Mouse (Mus musculus) liver, embryonic 12.5 days (tissue): ENCODE measurements around the gene Lmo7. TPM values are rescaled to one million over a fixed set of nuclear protein-coding genes. Genes with fewer than 3 reads are reported as not detected.

Source experiments
- ATAC-seq: fragments of 200-750 bp; cut with Nextera tagmentation; 2 replicates; pipeline ENCODE4 v1.8.0; 2017; ENCODE audit warnings: moderate number of reproducible peaks, mild to moderate bottlenecking, moderate library complexity
- H3K27ac ChIP-seq: fragments of 300-500 bp; sonication (generic); 2 replicates; pipeline ENCODE4 v1.5.1; 2016; ENCODE audit warnings: mild to moderate bottlenecking
- H3K27me3 ChIP-seq: fragments of 300-500 bp; sonication (generic); replicated peaks from 2 replicates; pipeline ENCODE4 v1.6.1; 2016; ENCODE audit warnings: mild to moderate bottlenecking, moderate library complexity
- H3K36me3 ChIP-seq: fragments of 300-500 bp; sonication (generic); 2 replicates; pipeline ENCODE4 v1.6.1; 2016; ENCODE audit warnings: mild to moderate bottlenecking, moderate library complexity
- H3K4me1 ChIP-seq: fragments of 300-500 bp; sonication (generic); 2 replicates; pipeline ENCODE4 v1.6.1; 2016
- H3K4me2 ChIP-seq: fragments of 300-500 bp; sonication (generic); 2 replicates; pipeline ENCODE4 v1.6.1; 2016; ENCODE audit warnings: mild to moderate bottlenecking, moderate library complexity
- H3K4me3 ChIP-seq: fragments of 300-500 bp; sonication (generic); 2 replicates; pipeline ENCODE4 v1.5.1; 2016; ENCODE audit warnings: mild to moderate bottlenecking, moderate library complexity
- H3K9ac ChIP-seq: fragments of 300-500 bp; sonication (generic); 2 replicates; pipeline ENCODE4 v1.6.1; 2016; ENCODE audit warnings: mild to moderate bottlenecking, moderate library complexity
- H3K9me3 ChIP-seq: fragments of 300-500 bp; sonication (generic); replicated peaks from 2 replicates; pipeline ENCODE4 v1.6.1; 2016; ENCODE audit warnings: mild to moderate bottlenecking, moderate library complexity
- WGBS: fragments of 180-500 bp; shearing (Covaris S2); methylation state at CpG from one replicate; pipeline ENCODE4 v1.1.7; 2016; ENCODE audit not compliant: insufficient replicate concordance; 5-methylcytosine and 5-hydroxymethylcytosine counted together
- polyA plus RNA-seq: library from polyadenylated mRNA; unstranded; fragments of >200 nt; fragmentation: Nextera tagmentation; extraction: Ambion mirVana; gene quantifications from 2 replicates; pipeline ENCODE4 v1.2.1, GENCODE M21; 2016

The Lmo7 gene
- polyA plus RNA-seq, 1 experiment from 2014 or later: 3.3 TPM

GRCm38 (mm10) chr14:101781943-101782510, 52.3 kb downstream of the Lmo7 start:
- H3K4me3 ChIP-seq: no peak overlapping the region
- no peaks in the 10 kb centered on the region for H3K9me3 ChIP-seq
- H3K27ac ChIP-seq: no peak overlapping the region
- no peak overlapping the region for H3K4me2 ChIP-seq
- no peaks in the 10 kb centered on the region for H3K27me3 ChIP-seq
- ATAC-seq: no peak
- WGBS: 20% methylated on average over 3 of the region's 3 CpGs
- H3K9ac ChIP-seq: no peak overlapping the region
- no peaks in the 10 kb centered on the region for H3K4me1 ChIP-seq
- H3K36me3 ChIP-seq: no peaks in the 10 kb centered on the region

DNA sequence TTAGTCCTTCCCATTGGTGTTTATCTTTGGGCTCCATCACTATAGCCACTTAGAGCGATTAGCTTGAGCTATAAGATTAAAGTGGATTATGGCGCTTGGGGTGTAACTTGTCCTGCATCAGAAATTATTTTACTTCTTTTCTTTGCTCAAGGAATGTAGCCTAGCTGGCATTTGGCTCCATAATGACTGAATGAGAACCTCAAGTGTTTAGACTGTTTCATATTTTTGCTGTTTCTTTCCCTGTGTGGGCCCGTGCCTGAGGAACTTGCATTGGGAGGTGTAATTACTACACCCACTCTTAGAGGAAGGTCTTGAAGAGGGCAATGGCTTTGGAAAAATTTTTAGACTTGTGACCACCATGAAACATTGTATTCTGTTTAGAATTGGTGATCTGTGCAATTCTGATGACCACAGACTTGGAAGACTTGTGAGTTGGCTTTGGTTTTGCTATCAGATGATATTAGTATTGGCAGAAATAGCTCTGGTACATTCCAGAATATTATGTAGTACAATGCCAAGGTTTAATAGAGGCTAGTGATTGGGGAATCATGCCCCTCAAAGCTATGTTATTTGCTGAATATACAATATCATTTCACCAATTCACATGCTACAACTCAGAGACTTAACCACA, 54.7 kb downstream of the Lmo7 start:
- Histone ChIP-seq H3K4me1 (no peaks in the 10 kb centered on the region), H3K27ac (no peak overlapping the region), H3K36me3 (no peaks in the 10 kb centered on the region), H3K4me3 (no peak overlapping the region), H3K9ac (no peak overlapping the region), H3K9me3 (no peaks in the 10 kb centered on the region), H3K4me2 (no peak overlapping the region), H3K27me3 (no peaks in the 10 kb centered on the region)
- WGBS: 77% methylated on average over 3 of the region's 3 CpGs
- no peak for ATAC-seq

DNA sequence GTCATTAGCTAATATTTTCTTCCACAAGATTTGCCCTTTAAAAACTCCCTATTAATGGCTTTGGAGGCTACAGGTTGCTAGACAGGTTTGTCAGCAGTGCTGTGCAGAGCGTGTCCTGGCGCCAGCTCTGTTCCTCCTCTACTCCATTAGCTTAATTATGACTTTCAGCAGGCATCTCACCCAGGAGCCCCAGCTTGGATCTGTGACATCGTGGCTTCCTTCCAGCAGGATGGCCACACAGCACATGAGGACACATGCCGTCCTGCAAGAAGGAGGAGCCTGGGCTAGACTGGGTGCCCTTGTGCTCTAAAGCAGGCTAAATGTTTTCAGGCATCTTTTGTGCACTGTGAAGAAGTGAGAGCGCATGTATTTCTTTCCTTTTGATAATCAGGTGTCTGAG, 58.1 kb downstream of the Lmo7 start:
- Histone ChIP-seq H3K27me3 (no peaks in the 10 kb centered on the region), H3K27ac (no peak overlapping the region), H3K4me3 (no peak overlapping the region), H3K9ac (no peak overlapping the region), H3K9me3 (no peaks in the 10 kb centered on the region), H3K4me1 (no peaks in the 10 kb centered on the region), H3K36me3 (no peaks in the 10 kb centered on the region), H3K4me2 (no peak overlapping the region)
- ATAC-seq: no peak
- 59% methylated on average over 5 of the region's 5 CpGs for WGBS

DNA sequence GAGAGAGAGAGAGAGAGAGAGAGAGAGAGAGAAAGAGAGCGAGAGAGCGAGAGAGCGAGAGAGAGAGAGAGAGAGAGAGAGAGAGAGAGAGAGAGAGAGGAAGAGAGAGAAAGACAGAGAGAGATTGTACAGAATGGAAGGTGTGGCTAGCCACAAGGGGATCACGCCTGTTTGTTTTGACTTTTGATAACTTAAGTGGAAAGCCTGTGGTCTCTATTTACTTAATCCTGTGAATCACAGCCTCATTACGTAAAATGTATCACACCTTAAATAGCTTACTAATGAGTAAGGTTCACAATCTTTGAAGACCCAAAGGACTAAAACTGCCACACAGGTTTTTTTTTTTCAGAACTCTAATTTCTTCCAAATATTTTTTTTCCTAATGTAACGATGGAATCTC, 58.7 kb downstream of the Lmo7 start:
- H3K27me3 ChIP-seq: no peaks in the 10 kb centered on the region
- no peaks in the 10 kb centered on the region for H3K36me3 ChIP-seq
- WGBS: 69% methylated on average over 4 of the region's 6 CpGs
- no peak overlapping the region for H3K9ac ChIP-seq
- no peaks in the 10 kb centered on the region for H3K4me1 ChIP-seq
- H3K4me2 ChIP-seq: no peak overlapping the region
- H3K27ac ChIP-seq: no peak overlapping the region
- ATAC-seq: no peak
- no peaks in the 10 kb centered on the region for H3K9me3 ChIP-seq
- H3K4me3 ChIP-seq: no peak overlapping the region

GRCm38 (mm10) chr14:101794553-101795177, 64.9 kb downstream of the Lmo7 start:
- H3K27ac ChIP-seq: no peak overlapping the region
- no peak overlapping the region for H3K4me3 ChIP-seq
- H3K9me3 ChIP-seq: no peaks in the 10 kb centered on the region
- WGBS: 84% methylated on average over 10 of the region's 10 CpGs
- no peaks in the 10 kb centered on the region for H3K36me3 ChIP-seq
- ATAC-seq: no peak
- no peak overlapping the region for H3K4me2 ChIP-seq
- no peak overlapping the region for H3K9ac ChIP-seq
- no peaks in the 10 kb centered on the region for H3K4me1 ChIP-seq
- no peaks in the 10 kb centered on the region for H3K27me3 ChIP-seq

- Histone ChIP-seq H3K4me1 (no peaks in the 10 kb centered on the region), H3K4me3 (no peak overlapping the region), H3K27me3 (no peaks in the 10 kb centered on the region), H3K27ac (no peak overlapping the region), H3K36me3 (no peaks in the 10 kb centered on the region), H3K9ac (no peak overlapping the region), H3K9me3 (no peaks in the 10 kb centered on the region), H3K4me2 (no peak overlapping the region)
- ATAC-seq: no peak
- WGBS: 61% methylated on average over 5 of the region's 5 CpGs
These were observed 68.3 kb downstream of the Lmo7 start for GRCm38 (mm10) chr14:101797930-101798500.

DNA sequence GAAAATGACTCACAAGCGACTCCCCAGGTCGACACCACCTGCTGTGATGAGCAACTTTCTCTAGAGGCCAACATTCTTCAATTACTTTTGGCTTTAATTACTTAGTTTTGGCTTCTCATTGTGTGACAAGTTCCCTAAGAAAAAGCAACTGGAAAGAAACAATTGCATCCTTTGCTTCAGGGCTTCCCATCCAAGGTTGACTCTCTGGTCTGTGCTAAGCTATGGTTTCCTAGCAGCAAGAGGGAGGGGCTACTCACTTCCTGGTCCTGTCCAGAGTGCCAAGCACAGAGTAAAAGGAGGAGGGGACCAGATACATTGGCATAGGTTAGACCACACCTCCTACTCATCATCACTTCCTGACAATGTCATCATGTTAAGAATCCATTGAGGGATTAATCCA, 69.0 kb downstream of the Lmo7 start:
- Histone ChIP-seq H3K4me2 (no peak overlapping the region), H3K4me3 (no peak overlapping the region), H3K27me3 (no peaks in the 10 kb centered on the region), H3K9ac (no peak overlapping the region), H3K9me3 (no peaks in the 10 kb centered on the region), H3K27ac (no peak overlapping the region), H3K36me3 (no peaks in the 10 kb centered on the region), H3K4me1 (no peaks in the 10 kb centered on the region)
- 72% methylated on average over 2 of the region's 2 CpGs for WGBS
- no peak for ATAC-seq

DNA sequence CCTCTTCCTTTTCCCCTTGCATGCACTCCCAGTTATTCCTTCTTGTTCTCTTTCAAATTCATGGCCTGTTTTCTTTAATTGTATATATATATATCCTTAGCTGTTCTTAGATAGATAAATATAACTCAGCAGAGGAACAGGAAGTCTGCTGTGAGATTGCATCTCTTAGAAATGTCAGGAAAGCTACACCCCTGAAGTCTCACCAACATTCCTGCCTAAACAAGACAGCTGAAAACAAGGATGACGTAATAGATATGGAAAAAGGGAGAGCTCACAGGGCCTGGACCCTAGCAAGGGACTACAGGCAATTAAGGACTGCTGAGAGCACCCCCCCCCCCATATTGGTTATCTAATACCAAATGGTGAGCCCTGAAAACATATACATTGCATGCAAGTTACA, 71.9 kb downstream of the Lmo7 start:
- H3K27me3 ChIP-seq: no peaks in the 10 kb centered on the region
- H3K4me3 ChIP-seq: no peak overlapping the region
- H3K9ac ChIP-seq: no peak overlapping the region
- no peaks in the 10 kb centered on the region for H3K9me3 ChIP-seq
- H3K36me3 ChIP-seq: no peaks in the 10 kb centered on the region
- H3K4me1 ChIP-seq: no peaks in the 10 kb centered on the region
- WGBS: 48% methylated on average over 1 of the region's 1 CpGs
- no peak for ATAC-seq
- H3K4me2 ChIP-seq: no peak overlapping the region
- H3K27ac ChIP-seq: no peak overlapping the region

GRCm38 (mm10) chr14:101804119-101804518, 74.4 kb downstream of the Lmo7 start:
- WGBS: 41% methylated on average over 4 of the region's 4 CpGs
- H3K27ac ChIP-seq: no peak overlapping the region
- no peaks in the 10 kb centered on the region for H3K36me3 ChIP-seq
- no peak overlapping the region for H3K4me3 ChIP-seq
- no peak overlapping the region for H3K9ac ChIP-seq
- H3K4me2 ChIP-seq: no peak overlapping the region
- no peaks in the 10 kb centered on the region for H3K27me3 ChIP-seq
- ATAC-seq: no peak
- H3K4me1 ChIP-seq: no peaks in the 10 kb centered on the region
- no peaks in the 10 kb centered on the region for H3K9me3 ChIP-seq

DNA sequence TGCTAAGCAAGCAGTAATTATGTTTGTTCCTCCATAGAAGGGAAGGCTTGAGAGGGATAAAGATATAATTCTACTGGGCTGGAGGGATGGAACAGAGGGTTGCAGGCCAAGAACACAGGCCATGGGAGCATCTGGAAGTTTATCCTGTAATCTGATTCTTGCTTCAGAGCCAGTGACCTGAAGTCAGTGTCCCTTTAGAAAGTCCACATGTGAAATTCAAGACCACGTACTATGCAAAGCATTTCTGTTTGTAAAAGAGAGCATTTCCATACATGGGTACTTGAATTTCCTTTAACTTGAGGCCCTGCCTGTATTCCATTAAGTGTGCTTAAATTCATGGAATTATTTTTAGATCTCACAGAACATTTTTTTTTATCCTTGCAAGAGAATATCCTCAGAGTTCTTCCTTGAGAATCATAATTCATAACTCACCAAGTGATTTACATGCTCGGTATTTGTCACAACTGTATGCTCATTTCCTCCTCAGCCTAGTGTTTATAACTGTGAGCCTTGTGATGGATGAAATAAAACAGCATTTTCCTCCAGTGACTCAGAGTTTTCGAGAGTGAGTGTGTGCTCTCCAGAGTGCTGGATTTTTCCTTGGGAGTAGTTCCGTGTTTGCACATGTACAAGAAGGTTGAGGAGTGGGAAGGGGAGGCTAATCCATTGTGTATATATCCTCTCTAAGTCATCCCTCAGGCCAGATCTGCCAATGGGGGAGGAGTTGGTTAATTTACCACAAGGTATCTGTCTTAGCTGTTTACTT, 75.0 kb downstream of the Lmo7 start:
- 62% methylated on average over 4 of the region's 4 CpGs for WGBS
- no peak for ATAC-seq
- H3K36me3 ChIP-seq: no peaks in the 10 kb centered on the region
- H3K27me3 ChIP-seq: no peaks in the 10 kb centered on the region
- H3K27ac ChIP-seq: no peak overlapping the region
- H3K4me1 ChIP-seq: no peaks in the 10 kb centered on the region
- no peak overlapping the region for H3K9ac ChIP-seq
- H3K4me3 ChIP-seq: no peak overlapping the region
- no peaks in the 10 kb centered on the region for H3K9me3 ChIP-seq
- H3K4me2 ChIP-seq: no peak overlapping the region

- no peak for ATAC-seq
- Histone ChIP-seq H3K9ac (no peak overlapping the region), H3K36me3 (no peaks in the 10 kb centered on the region), H3K4me1 (no peaks in the 10 kb centered on the region), H3K27ac (no peak overlapping the region), H3K4me3 (no peak overlapping the region), H3K4me2 (no peak overlapping the region), H3K27me3 (no peaks in the 10 kb centered on the region), H3K9me3 (no peaks in the 10 kb centered on the region)
- WGBS: 69% methylated on average over 7 of the region's 7 CpGs
These were observed 75.6 kb downstream of the Lmo7 start for GRCm38 (mm10) chr14:101805328-101805697.

- Histone ChIP-seq H3K27me3 (no peaks in the 10 kb centered on the region), H3K4me3 (no peak overlapping the region)
- no peak for ATAC-seq
These were observed 76.3 kb downstream of the Lmo7 start for GRCm38 (mm10) chr14:101806058-101806457.

More at GRCm38 (mm10) chr14:101806058-101806457, 76.3 kb downstream of the Lmo7 start:
- no peaks in the 10 kb centered on the region for H3K4me1 ChIP-seq
- no peak overlapping the region for H3K27ac ChIP-seq
- H3K9me3 ChIP-seq: no peaks in the 10 kb centered on the region
- H3K4me2 ChIP-seq: no peak overlapping the region
- H3K9ac ChIP-seq: no peak overlapping the region
- 71% methylated on average over 5 of the region's 5 CpGs for WGBS
- no peaks in the 10 kb centered on the region for H3K36me3 ChIP-seq
